Mouse (Mus musculus) kidney, adult 9 months (tissue): ENCODE measurements at regions not wholly inside any gene's neighbourhood (a gene's known extent, or its start where the extent isn't known, plus 50 kb on each side); places are given as distances from the start of the nearest gene placed in this dataset.

ENCODE experiments used
- DNase-seq: peaks from one replicate; pipeline ENCODE4 v3.0.0; 2022

DNA sequence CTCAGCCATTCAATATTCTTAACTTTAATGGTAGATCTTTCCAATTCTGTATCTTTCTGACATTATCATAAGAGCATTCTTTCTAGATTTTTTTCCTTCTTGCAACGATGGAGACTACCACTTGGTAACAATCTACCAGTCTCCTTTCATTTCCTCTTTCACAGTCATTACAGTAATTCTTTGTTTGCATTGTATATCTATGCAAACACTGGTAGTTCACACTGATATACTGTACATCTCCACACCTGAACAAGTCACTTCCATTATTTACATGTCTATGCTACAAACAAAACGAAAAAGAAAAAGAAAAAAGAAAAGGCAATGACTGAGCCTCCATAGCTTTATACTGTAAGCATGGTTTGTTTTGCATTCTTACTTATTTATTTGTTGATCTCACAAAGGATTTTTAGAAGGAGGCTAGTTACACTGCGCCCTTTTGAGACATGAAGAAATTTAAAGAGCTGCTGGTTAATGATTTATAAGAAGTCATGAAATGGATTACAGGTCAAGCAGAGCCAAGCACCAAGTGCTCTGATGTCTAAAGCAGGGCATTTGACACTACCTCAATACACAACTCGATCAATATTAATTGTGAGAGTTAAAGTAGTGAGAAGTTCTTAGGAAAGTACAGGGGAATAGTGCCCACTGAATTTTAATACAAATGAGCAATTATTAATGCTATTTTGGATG lies 56.5 kb upstream of the Dgkb start:
- peak; percentile 16 for DNase-seq
